In genomic region chr2:139230453-139230852, GRCm38 (mm10) we compare ENCODE assay signal across 23 mouse cellular contexts.
DNase-seq lines count a peak whose midpoint lies in the region; ATAC-seq and TF ChIP-seq lines count a peak whose summit lies in the region.
"Had no signal": no experiment of that assay in that cellular context is flagged by ENCODE, and none has a peak within 500 bp of the region (broad histone marks: within the 10 kb centered on the region; RNA-seq: fewer than 3 reads in every experiment).

No protein-coding gene starts in this region.

- no peak overlapping the region for H3K9ac ChIP-seq in kidney, embryonic 15.5 days
- H3K9ac ChIP-seq in midbrain, embryonic 12.5 days (replicated peaks), result no peak overlapping the region
- no peak overlapping the region for H3K9ac ChIP-seq in midbrain, embryonic 13.5 days (replicated peaks)
- no peak overlapping the region for H3K9ac ChIP-seq in forebrain, embryonic 12.5 days
- H3K9ac ChIP-seq: embryonic facial prominence, embryonic 15.5 days; forebrain, embryonic 13.5 days; forebrain, postnatal 0 days; heart, embryonic 13.5 days; hindbrain, embryonic 12.5 days had no signal

- H3K27ac ChIP-seq in kidney, adult 2 months (ENCODE audit: insufficient read depth, low read depth, low read length), result no peak overlapping the region
- no peak overlapping the region for H3K27ac ChIP-seq in kidney, embryonic 15.5 days
- H3K27ac ChIP-seq in midbrain, embryonic 12.5 days (replicated peaks), result no peak overlapping the region
- no peak overlapping the region for H3K27ac ChIP-seq in midbrain, embryonic 10.5 days (replicated peaks)
- no peak overlapping the region for H3K27ac ChIP-seq in midbrain, embryonic 13.5 days
- H3K27ac ChIP-seq in forebrain, embryonic 12.5 days, result no peak overlapping the region
- H3K27ac ChIP-seq: embryonic facial prominence, embryonic 15.5 days; forebrain, embryonic 13.5 days; gastrocnemius, adult 2 months; heart, embryonic 13.5 days; hindbrain, embryonic 12.5 days had no signal

- no peaks in the 10 kb centered on the region for H3K4me1 ChIP-seq in kidney, adult 2 months (ENCODE audit: control insufficient read depth, insufficient read depth, low read length)
- no peaks in the 10 kb centered on the region for H3K4me1 ChIP-seq in kidney, embryonic 15.5 days
- no peaks in the 10 kb centered on the region for H3K4me1 ChIP-seq in midbrain, embryonic 12.5 days
- H3K4me1 ChIP-seq in midbrain, embryonic 10.5 days, result peaks cover 13% of the 10 kb centered on the region
- no peaks in the 10 kb centered on the region for H3K4me1 ChIP-seq in midbrain, embryonic 13.5 days (replicated peaks)
- H3K4me1 ChIP-seq in forebrain, embryonic 12.5 days, result peaks cover 4% of the 10 kb centered on the region; the same call in 1 of the 2 replicates
- H3K4me1 ChIP-seq: embryonic facial prominence, embryonic 15.5 days; forebrain, embryonic 13.5 days; heart, embryonic 13.5 days; hindbrain, embryonic 12.5 days had no signal

- no peaks in the 10 kb centered on the region for H3K27me3 ChIP-seq in kidney, adult 2 months (replicated peaks; ENCODE audit: control insufficient read depth, insufficient read depth, low read length)
- no peaks in the 10 kb centered on the region for H3K27me3 ChIP-seq in kidney, embryonic 15.5 days
- no peaks in the 10 kb centered on the region for H3K27me3 ChIP-seq in midbrain, embryonic 12.5 days
- no peaks in the 10 kb centered on the region for H3K27me3 ChIP-seq in midbrain, embryonic 10.5 days (ENCODE audit: low read depth, poor library complexity, severe bottlenecking)
- H3K27me3 ChIP-seq in midbrain, embryonic 13.5 days, result no peaks in the 10 kb centered on the region
- H3K27me3 ChIP-seq in forebrain, embryonic 12.5 days, result no peaks in the 10 kb centered on the region
- H3K27me3 ChIP-seq: embryonic facial prominence, embryonic 15.5 days; forebrain, embryonic 13.5 days; heart, embryonic 13.5 days; hindbrain, embryonic 12.5 days had no signal

- no peaks in the 10 kb centered on the region for H3K9me3 ChIP-seq in kidney, embryonic 15.5 days (replicated peaks)
- no peaks in the 10 kb centered on the region for H3K9me3 ChIP-seq in midbrain, embryonic 12.5 days
- H3K9me3 ChIP-seq in midbrain, embryonic 10.5 days (replicated peaks), result no peaks in the 10 kb centered on the region
- no peaks in the 10 kb centered on the region for H3K9me3 ChIP-seq in midbrain, embryonic 13.5 days
- H3K9me3 ChIP-seq in forebrain, embryonic 12.5 days, result no peaks in the 10 kb centered on the region
- H3K9me3 ChIP-seq: embryonic facial prominence, embryonic 15.5 days; forebrain, embryonic 13.5 days; heart, embryonic 13.5 days; hindbrain, embryonic 12.5 days had no signal

- H3K4me2 ChIP-seq in kidney, embryonic 15.5 days, result no peak overlapping the region
- no peak overlapping the region for H3K4me2 ChIP-seq in midbrain, embryonic 12.5 days (replicated peaks)
- no peak overlapping the region for H3K4me2 ChIP-seq in midbrain, embryonic 13.5 days (replicated peaks)
- H3K4me2 ChIP-seq in forebrain, embryonic 12.5 days, result no peak overlapping the region
- H3K4me2 ChIP-seq: embryonic facial prominence, embryonic 15.5 days; forebrain, embryonic 13.5 days; heart, embryonic 13.5 days; hindbrain, embryonic 12.5 days had no signal

- ATAC-seq in kidney, embryonic 15.5 days (replicated peaks; ENCODE audit: low FRiP score), result no peak
- ATAC-seq in midbrain, embryonic 12.5 days (ENCODE audit: low FRiP score, low read depth), result peak; percentile 52
- peak; percentile 62 for ATAC-seq in midbrain, embryonic 13.5 days
- ATAC-seq in forebrain, embryonic 12.5 days (ENCODE audit: low FRiP score), result no peak
- ATAC-seq: forebrain, embryonic 13.5 days; forebrain, postnatal 0 days; hindbrain, embryonic 16.5 days; inflammation-experienced regulatory T-cells, adult 6 months had no signal

- no peak for TF ChIP-seq POLR2A in kidney, adult 2 months (IDR thresholded peaks at IDR 0.05; ENCODE audit: low read depth, low read length)

- H3K36me3 ChIP-seq in kidney, adult 2 months (ENCODE audit: control insufficient read depth, insufficient read depth, low read length), result no peaks in the 10 kb centered on the region
- H3K36me3 ChIP-seq in kidney, embryonic 15.5 days, result no peaks in the 10 kb centered on the region
- no peaks in the 10 kb centered on the region for H3K36me3 ChIP-seq in midbrain, embryonic 12.5 days
- H3K36me3 ChIP-seq in midbrain, embryonic 10.5 days, result no peaks in the 10 kb centered on the region
- no peaks in the 10 kb centered on the region for H3K36me3 ChIP-seq in midbrain, embryonic 13.5 days
- no peaks in the 10 kb centered on the region for H3K36me3 ChIP-seq in forebrain, embryonic 12.5 days (replicated peaks)
- H3K36me3 ChIP-seq: embryonic facial prominence, embryonic 15.5 days; heart, embryonic 13.5 days; hindbrain, embryonic 12.5 days had no signal

- no peak for TF ChIP-seq CTCF in kidney, adult 2 months (conservative IDR thresholded peaks at IDR 0.05; ENCODE audit: insufficient read depth, insufficient read length, low read depth, low read length)

- WGBS in kidney, adult 2 months, result 34% methylated on average over 3 of the region's 3 CpGs
- WGBS in kidney, embryonic 15.5 days, result 37% methylated on average over 3 of the region's 3 CpGs
- WGBS in midbrain, embryonic 12.5 days, result 14% methylated on average over 3 of the region's 3 CpGs
- 30% methylated on average over 3 of the region's 3 CpGs for WGBS in midbrain, embryonic 10.5 days
- 6% methylated on average over 3 of the region's 3 CpGs for WGBS in midbrain, embryonic 13.5 days
- 26% methylated on average over 3 of the region's 3 CpGs for WGBS in forebrain, embryonic 12.5 days

- H3K4me3 ChIP-seq in kidney, adult 2 months (ENCODE audit: insufficient read depth, low read depth, low read length), result no peak overlapping the region
- H3K4me3 ChIP-seq in kidney, embryonic 15.5 days (replicated peaks), result no peak overlapping the region
- no peak overlapping the region for H3K4me3 ChIP-seq in midbrain, embryonic 12.5 days
- no peak overlapping the region for H3K4me3 ChIP-seq in midbrain, embryonic 10.5 days
- no peak overlapping the region for H3K4me3 ChIP-seq in midbrain, embryonic 13.5 days (replicated peaks)
- no peak overlapping the region for H3K4me3 ChIP-seq in forebrain, embryonic 12.5 days (replicated peaks)
- H3K4me3 ChIP-seq: embryonic facial prominence, embryonic 15.5 days; erythroblast, embryonic 14.5 days; forebrain, embryonic 13.5 days; gastrocnemius, adult 2 months; heart, embryonic 13.5 days; hindbrain, embryonic 12.5 days had no signal

- peak; percentile 4 for DNase-seq in kidney, adult 2 months
- DNase-seq in midbrain, embryonic 10.5 days (ENCODE audit: low spot score), result no peak
- DNase-seq in cerebellum, postnatal 25 days, result no peak
- DNase-seq in frontal cortex, postnatal 10 days (ENCODE audit: low spot score in 2 of 2), result no peak
- DNase-seq: adrenal gland, postnatal 10 days; cerebellum, adult 11-12 months; cerebellum, adult 9-10 months; forebrain, postnatal 0 days; gastrocnemius, adult 2 months; gastrocnemius, postnatal 25 days; heart, adult 11 months; heart, postnatal 4 days had no signal

Comparison
In these comparisons a context has a peak if more than half of its experiments do, and no peak if none do; other contexts are left out.
1. ATAC-seq: peak in midbrain, embryonic 12.5 days (single experiment) and midbrain, embryonic 13.5 days (single experiment); none in kidney, embryonic 15.5 days (single experiment) and forebrain, embryonic 12.5 days (single experiment).